Mouse (Mus musculus): ENCODE data around the gene Macrod2. TPM values are rescaled to one million over a fixed set of nuclear protein-coding genes. Genes with fewer than 3 reads are reported as not detected.

The Macrod2 gene
- total RNA-seq, 2 experiments from 2014 or later: 69.6 to 70.8 TPM

DNA sequence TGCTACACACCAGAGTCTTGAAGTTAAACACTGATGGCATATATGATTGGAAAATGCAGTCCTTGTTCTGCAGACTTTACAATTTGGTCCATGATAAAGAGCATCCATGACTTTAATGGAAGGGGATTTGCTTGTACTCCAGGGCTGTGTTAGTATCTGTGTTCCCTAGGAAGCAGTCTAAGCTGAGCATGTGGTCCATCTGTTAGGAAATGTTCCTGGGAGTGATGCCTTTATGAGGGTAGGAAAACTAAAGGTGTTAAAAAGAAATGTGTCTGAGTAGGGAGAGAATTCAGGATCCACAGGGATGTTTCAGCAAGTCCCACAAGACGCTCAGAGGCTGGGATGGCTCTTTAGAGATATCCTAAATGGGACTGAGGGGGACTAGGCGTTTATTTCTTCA, 564.1 kb downstream of the Macrod2 start:
- intact Hi-C loops (cut with DNase I): no loop called here
- DNase-seq (ENCODE audit: extremely low spot score in 1 of 2, low spot score in 2 of 2): peak in 1 of 2 experiments; percentile 8

DNA sequence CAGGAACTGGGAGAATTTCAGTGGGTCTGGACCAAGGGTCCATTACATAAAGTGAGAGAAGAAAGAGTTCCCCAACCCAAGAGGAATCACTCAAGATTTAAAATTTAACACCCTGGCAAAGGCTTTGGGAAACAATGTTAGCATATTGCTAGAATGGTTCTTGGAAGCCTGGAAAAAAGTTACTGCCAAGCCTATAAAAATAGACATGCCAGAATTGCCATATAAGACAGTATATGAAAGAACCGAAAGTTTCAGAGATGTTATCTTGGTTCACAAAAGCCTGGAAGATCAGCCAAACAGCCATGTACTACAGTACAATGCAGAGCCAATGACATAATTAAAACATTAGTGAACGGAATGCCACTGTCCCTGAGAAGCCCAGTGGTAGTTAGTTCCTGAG, 575.1 kb downstream of the Macrod2 start:
- intact Hi-C loops (cut with DNase I): no loop called here
- no peak for DNase-seq (ENCODE audit: extremely low spot score in 1 of 2, low spot score in 2 of 2)

DNA sequence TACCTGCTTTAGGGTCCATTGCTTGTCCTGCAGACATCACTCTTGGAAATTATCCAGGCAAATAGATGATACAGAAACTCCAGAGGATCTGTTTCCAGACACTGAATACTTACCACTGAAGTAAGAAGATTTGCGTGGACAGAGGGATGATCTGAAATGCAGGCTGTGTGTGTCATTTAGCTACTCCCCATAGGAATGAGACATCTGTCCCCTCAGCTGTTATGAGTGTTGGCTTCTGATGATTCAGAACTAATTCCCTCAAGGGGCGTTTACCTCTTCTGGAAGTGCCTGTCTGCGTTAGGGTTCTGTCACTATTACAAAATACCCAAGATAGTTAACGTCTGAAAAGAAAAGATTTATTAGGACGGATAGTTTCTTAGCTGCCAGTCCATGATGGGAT, 576.7 kb downstream of the Macrod2 start:
- no peak for DNase-seq (ENCODE audit: extremely low spot score in 1 of 2, low spot score in 2 of 2)
- intact Hi-C loops (cut with DNase I): no loop called here

DNA sequence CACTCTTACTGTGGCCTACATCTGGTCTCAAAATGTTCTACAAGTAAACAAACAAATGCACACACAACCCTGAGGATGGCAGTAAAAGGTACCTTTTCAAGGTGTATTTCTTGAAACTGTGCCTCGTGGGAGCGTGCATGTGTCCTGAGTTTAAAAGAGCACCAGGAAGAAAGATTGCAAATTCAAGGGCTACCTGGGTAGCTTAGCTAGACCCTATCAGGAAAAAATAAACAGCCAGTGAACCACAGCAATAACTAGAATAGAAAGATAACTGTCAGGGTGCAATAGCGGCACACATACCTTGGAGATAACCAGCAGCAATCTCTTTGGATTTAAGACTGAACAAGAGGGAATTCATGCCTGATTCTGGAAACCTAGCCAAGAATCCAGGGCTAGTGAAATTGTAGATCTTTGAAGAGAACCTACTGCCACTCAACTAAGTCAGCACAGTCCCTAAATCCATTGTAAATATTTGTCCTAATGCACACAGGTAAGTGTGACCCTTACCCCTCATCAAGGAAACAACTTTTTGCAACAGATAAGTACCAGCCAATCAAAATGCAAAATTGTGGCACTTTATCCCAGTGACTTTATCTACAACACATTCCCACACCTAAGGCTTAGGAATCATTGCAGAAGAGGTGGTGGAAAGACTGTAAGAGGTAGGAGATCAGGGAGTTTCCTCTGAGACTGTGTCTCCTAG, 590.7 kb downstream of the Macrod2 start:
- intact Hi-C loops (cut with DNase I): no loop called here
- no peak for DNase-seq (ENCODE audit: extremely low spot score in 1 of 2, low spot score in 2 of 2)

DNA sequence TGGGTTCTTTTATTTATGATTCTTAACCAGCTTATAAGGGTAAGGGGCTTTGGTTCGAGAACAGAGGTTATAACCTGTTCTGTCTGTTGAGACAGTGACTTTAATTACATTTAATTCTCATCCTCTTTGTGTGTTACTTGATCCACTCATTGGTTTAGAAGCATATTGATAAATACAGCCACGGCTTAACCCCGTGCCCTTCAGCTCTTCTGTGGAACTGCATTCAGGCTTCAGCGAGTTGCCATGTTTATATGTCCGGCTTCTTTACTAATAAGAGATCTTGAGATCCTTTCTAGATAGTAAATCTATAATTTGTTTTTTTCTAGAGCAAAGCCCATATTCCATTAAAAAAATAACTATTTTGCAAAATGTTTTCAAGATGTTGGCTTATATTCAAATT, 608.7 kb downstream of the Macrod2 start:
- intact Hi-C loops (cut with DNase I): no loop called here
- DNase-seq (ENCODE audit: extremely low spot score in 1 of 2, low spot score in 2 of 2): no peak

DNA sequence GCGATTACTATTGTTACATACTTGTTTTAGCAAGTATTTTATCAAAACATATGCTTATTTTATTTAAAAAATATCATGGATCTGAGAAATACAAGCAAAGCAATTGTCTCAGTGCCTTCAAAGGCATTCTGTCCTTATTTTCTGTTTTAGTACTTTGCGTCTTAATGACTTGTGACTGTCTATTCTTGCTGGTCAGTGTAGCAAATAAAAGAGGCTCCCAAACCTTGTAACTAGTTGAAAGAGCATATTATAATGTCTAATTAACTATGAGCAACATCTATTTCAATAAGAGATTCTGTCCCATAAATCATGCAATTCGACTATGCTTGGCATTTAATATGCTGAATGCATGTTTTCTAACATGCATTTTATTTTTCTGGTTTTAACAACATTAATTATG, 609.2 kb downstream of the Macrod2 start:
- no peak for DNase-seq (ENCODE audit: extremely low spot score in 1 of 2, low spot score in 2 of 2)
- intact Hi-C loops (cut with DNase I): no loop called here

DNA sequence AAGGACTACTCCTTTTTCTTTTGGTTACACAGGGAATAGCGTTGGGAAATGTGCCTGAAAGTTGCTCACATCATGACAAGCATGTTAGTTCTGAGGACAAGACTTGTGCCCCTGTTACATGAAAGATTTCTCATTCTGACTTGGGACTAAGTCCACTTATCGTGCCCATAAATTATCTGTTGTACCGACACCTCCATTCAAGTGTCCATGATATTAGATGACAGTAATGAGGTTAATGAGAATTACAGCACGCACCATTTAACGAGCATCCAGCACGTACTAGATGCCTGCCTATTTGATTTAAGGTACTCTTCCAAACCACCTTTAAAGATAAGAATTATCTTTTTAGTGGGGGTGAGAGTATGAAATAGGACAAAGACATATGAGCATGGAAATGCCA, 610.5 kb downstream of the Macrod2 start:
- no peak for DNase-seq (ENCODE audit: extremely low spot score in 1 of 2, low spot score in 2 of 2)
- intact Hi-C loops (cut with DNase I): no loop called here

DNA sequence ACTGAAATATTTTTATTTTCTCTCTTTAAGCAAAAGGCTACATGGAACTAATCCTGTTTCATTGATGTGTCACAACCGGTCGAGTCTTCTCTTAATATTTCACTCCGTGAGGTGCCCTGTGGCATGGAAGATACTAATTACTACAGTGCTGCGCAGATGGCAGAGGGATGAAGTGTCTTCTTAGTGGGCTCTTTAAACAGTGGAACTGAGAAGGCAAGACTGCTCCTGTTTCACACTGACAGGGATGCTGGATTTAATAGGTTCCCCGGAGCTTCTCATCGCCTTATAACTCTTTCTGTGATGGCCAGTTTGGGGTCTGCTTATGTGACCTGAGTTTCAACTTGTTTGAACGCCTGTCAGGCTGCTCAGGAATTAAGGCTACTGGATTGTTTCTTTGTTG, 612.6 kb downstream of the Macrod2 start:
- intact Hi-C loops (cut with DNase I): no loop called here
- DNase-seq (ENCODE audit: extremely low spot score in 1 of 2, low spot score in 2 of 2): no peak

DNA sequence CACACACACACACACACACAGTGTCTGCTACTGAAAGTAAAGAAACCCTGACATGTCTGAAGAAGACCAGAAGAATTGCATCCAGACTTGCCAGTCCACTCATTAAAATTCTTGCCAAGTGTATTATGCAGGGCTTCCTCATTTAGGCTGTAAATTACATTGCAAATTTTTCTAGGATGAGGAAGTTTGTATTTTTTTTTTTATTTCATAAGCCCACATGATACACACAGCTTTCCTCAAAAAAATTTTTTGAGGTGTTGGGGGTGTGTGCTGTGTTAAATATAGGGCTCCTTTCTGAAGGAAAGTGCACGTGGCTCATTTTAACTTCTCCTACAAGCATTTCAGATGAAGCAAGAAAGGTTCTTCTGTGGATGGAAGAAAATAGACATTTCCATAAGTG, 613.3 kb downstream of the Macrod2 start:
- no peak for DNase-seq (ENCODE audit: extremely low spot score in 1 of 2, low spot score in 2 of 2)
- intact Hi-C loops (cut with DNase I): no loop called here

DNA sequence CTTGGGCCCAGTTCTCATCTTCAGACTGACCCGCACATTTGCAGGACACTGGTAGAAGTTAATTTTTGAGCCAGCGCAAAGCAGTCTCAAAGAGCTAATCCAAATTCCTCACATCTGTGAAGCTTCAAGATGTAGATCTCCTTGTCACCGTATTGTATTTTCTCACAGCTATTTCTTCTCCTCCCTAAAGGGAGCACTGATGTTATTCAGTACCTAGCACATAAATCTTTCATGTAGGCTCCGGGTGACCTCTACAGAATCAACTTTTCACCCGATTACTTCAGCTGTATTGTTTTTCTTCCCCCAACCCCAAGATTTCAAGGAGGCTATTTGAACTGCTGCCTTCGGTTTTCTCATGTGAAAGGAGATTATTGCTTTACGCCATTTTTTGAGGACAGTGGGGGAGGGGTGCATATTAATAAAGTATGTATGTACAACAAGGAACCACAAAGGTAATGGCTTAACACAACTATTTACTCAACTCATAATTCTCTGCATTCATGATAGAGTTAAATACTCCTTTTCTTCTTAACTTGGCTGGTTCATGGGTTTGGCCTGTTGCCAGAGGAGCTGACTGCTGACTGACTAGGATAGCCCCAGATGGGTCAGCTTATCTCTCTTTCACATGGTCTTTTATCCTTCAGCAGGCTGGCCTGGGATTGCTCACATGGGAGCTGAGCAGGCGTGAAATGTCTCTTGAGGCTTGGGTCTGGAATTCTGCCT, 618.5 kb downstream of the Macrod2 start:
- intact Hi-C loops (cut with DNase I): no loop called here
- DNase-seq (ENCODE audit: extremely low spot score in 1 of 2, low spot score in 2 of 2): peak in 1 of 2 experiments; percentile 30

DNA sequence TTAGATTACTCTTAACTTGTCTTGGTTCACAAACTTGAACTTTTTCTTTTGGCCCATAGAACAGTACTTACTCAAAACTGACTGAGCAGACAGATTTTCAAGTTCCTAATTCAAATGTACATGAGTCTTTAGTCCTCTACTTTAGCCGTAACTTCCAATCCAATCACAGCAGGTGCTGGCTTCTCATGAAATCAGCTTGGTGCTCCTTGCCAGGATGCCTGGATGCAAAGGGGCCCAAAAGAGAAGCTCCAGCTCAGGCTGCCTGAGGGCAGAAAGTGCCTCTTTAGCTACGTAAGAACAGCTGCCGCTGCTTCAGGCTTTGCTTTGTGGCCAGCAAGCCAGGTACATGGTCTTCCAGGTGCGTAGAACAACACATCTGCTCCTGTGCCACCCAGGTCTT, 627.9 kb downstream of the Macrod2 start:
- intact Hi-C loops (cut with DNase I): no loop called here
- no peak for DNase-seq (ENCODE audit: extremely low spot score in 1 of 2, low spot score in 2 of 2)

DNA sequence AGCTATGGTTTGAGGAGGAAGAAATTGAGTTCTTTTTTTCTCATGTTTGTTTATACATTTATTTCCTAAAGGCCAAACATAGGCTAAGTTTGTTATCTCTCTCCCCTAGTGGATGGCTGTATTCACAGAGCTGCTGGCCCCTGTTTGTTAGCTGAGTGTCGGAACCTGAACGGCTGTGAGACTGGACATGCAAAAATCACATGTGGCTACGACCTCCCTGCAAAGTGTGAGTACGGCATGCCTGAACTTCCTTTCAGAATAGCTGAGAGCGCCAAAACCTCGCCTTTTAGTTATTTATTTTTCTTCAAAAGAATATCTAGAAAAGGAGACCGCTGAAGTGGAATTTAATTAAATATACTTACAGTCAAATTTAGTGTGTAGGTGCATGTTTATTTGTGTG, 628.8 kb downstream of the Macrod2 start:
- no peak for DNase-seq (ENCODE audit: extremely low spot score in 1 of 2, low spot score in 2 of 2)
- intact Hi-C loops (cut with DNase I): no loop called here

DNA sequence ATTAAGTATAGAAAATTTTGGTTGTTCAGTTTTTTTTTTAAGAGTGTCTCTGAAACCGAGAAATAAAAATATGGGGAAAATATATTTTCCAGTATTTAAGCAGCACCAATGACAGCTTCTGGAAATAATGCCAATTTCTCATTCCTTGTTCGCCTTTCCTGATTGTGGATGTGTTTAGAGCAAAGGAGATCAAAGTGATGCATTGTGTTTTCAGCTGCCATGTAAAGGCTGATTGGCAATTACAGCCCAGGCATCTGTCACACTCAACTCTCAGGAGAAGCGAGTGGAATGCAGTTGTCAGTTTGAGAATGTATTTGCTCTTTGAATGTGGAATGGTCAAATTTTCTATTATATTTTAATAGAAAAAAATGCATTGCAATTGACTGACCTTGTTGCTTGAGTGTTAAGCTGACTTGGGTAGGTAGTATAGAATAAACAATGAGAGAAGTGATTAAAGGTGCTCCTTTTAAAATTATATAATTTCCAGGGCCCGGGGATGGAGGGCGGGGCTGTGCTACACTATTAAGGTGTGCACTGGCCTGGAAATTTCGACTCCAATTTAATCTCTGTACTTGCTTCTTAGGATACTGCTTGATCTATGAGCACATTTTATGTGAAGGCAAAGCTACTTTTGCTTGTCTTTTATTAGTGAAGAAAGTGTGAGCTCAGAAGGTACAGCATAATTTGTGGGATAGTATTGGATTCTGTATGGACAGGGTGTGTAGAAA, 629.4 kb downstream of the Macrod2 start:
- intact Hi-C loops (cut with DNase I): no loop called here
- no peak for DNase-seq (ENCODE audit: extremely low spot score in 1 of 2, low spot score in 2 of 2)

DNA sequence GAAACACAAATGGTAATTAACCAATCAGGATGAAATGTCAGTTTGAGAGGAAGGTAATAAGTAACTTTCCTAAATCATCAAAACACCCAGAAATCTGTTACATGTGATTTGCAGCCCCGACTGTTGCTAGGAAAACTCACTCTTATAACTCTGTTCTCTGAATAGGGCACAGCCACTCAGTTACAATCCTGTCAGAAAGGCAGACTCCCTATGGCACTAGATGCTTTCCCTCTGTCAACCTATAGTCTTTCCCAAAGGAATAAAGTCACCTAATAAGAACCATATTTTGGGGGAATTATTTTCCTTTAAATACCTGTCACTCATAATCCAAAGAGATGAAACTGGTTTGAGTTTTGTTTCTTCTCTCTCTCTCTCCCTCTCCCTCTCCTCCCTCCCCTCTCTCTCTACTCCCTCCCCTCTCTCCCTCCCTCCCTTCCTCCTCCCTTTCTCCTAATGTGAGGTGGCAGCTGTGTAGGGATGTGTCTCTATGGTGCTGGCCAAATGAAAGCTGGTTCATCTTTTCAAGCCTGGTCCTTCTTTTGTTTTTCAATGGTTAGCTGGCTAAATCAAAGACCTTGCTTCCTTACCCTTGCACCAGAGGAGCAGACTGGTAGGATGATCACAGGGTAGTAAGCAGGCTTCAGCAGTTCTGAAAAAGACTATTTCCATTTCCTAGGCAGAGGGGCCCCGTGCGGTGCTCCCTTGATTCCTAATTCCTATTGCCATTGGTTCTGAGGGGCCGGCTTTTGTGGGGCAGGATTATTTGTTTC, 661.8 kb downstream of the Macrod2 start:
- intact Hi-C loops (cut with DNase I): no loop called here
- no peak for DNase-seq (ENCODE audit: extremely low spot score in 1 of 2, low spot score in 2 of 2)

DNA sequence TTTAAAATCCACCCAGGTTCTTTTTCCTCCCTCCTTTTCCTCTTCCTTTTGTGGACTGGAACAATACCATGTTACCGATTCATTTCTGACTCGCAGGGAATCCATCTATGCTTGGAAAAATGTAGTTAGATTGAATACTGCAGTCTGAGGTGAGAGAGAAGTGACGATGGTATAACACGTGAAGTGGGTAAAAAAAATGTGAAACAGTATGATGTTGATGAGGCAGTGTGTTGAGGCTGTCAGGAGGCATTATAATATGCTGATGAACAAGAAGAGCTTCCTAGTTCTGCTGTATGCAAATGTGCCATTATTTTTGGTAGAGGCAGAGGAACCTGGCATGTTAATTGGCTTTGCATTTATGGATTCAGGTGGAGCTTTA, 662.3 kb downstream of the Macrod2 start:
- DNase-seq (ENCODE audit: extremely low spot score in 1 of 2, low spot score in 2 of 2): no peak
- intact Hi-C loops (cut with DNase I): no loop called here

DNA sequence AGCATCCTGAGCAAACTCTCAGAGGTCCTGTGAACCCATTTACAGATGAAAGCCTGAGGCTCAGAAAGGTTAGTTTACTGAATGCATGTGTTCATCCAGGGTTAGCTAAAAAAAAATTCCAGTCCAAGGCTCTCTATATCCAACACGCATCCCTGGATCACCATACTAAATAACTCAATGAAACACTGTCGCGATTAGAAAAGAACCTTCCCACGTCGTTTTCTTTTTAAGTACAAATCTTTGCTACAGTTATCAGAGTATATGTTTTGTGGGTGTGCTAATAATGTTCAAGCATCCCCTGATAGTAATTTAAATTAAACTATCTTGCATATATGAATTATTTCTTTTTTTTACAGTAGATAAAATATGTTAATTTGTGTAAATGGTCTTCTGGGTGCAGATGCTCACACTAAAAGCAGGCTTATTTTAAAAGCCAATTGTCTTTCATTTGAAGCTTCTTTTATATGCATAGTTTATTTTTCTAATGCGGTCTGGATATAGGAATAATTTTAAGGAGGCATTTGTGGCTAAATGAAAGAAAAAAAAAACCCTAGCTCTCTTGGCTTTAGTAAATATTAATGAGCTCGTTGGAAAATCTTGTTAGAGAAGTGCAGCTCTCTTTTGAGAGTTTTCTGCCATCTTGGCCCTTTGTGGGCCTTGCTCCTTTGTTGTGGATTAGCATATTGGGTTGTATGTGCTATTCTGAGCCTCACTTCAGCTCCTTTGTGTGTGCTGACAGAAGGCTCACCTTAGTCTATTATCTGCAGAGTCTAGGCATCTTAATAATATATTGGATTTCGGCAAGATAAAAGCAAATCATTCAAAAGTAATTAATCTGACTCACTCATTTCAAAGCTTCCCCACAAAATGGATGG, 679.1 kb downstream of the Macrod2 start:
- intact Hi-C loops (cut with DNase I): no loop called here

DNA sequence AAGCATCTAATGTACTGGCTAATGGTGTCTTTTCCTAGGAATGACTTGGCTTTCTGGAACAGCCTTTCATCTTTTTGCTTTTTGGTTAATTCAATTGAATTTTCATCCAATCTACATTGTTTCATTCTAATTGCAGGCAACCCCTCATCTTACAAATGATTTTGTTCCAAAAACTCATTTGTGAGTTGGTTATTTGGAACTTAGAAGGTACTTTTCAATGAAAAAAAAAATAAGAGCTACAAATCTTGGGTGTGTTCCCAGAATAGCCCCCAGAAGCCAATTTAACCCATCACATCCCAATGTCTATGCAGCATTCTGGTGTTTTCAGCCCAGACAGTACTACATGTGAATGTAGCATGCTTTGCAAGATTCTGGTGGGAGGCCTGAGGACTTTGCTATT, 683.1 kb downstream of the Macrod2 start:
- intact Hi-C loops (cut with DNase I): no loop called here
- no peak for DNase-seq (ENCODE audit: extremely low spot score in 1 of 2, low spot score in 2 of 2)

More for the DNA sequence above, 679.1 kb downstream of the Macrod2 start:
- DNase-seq (ENCODE audit: extremely low spot score in 1 of 2, low spot score in 2 of 2): no peak

DNA sequence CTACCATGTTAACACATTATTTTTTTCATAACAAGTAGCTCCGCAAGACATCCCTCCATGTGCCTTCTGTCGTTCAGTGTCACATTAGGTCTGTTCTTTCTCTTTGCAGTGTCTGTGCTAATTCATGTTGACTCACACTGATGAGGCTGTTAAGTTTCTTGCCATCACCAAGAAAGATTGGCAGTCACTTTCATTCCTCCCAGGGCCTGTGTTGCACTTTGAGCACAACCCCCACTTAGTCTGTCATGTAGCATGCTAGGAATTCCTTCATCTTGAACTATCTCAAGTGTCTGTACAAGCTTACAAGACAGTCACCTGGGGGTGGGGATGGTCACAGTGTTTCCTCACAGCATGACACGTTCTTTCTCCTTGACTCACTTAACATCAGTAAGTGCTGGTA, 696.2 kb downstream of the Macrod2 start:
- intact Hi-C loops (cut with DNase I): no loop called here

More for the DNA sequence above, 696.2 kb downstream of the Macrod2 start:
- DNase-seq (ENCODE audit: extremely low spot score in 1 of 2, low spot score in 2 of 2): no peak
